Mouse (Mus musculus): ENCODE measurements at regions not wholly inside any gene's neighbourhood (a gene's known extent, or its start where the extent isn't known, plus 50 kb on each side); places are given as distances from the start of the nearest gene placed in this dataset.
"Not testable (repeated sequence)": the region's sequence is repeated elsewhere in the genome, so short reads cannot be mapped to it uniquely, and the experiment has no call there.

- DNase-seq (ENCODE audit: low read depth, low spot score): no peak
Observed at GRCm38 (mm10) chr1:143263263-143264038, 377.0 kb upstream of the B3galt2 start.

GRCm38 (mm10) chr1:143265216-143265615 is 375.2 kb upstream of the B3galt2 start:
- DNase-seq (ENCODE audit: low read depth, low spot score): no peak

GRCm38 (mm10) chr1:143286274-143286967 is 354.0 kb upstream of the B3galt2 start:
- DNase-seq (ENCODE audit: low read depth, low spot score): no peak

- DNase-seq (ENCODE audit: low read depth, low spot score): no peak
Observed at GRCm38 (mm10) chr1:143287448-143287847, 353.0 kb upstream of the B3galt2 start.

GRCm38 (mm10) chr1:143296555-143296954 is 343.9 kb upstream of the B3galt2 start:
- DNase-seq (ENCODE audit: low read depth, low spot score): no peak

- DNase-seq (ENCODE audit: low read depth, low spot score): no peak
Observed at GRCm38 (mm10) chr1:143307379-143307778, 333.1 kb upstream of the B3galt2 start.

GRCm38 (mm10) chr1:143318381-143318780 is 322.1 kb upstream of the B3galt2 start:
- DNase-seq (ENCODE audit: low read depth, low spot score): no peak

GRCm38 (mm10) chr1:143319568-143319967 is 320.9 kb upstream of the B3galt2 start:
- no peak for DNase-seq (ENCODE audit: low read depth, low spot score)

GRCm38 (mm10) chr1:143351388-143351787 is 289.1 kb upstream of the B3galt2 start:
- no peak for DNase-seq (ENCODE audit: low read depth, low spot score)

GRCm38 (mm10) chr1:143360256-143360655 is 280.2 kb upstream of the B3galt2 start:
- DNase-seq (ENCODE audit: low read depth, low spot score): not testable (repeated sequence)

- DNase-seq (ENCODE audit: low read depth, low spot score): no peak
Observed at GRCm38 (mm10) chr1:143391851-143392250, 248.6 kb upstream of the B3galt2 start.

Data from brain, embryonic 18.5 days (tissue).